Mouse (Mus musculus) urinary bladder, adult 2 months (tissue): ENCODE results near the gene Jag1. TPM values are rescaled to one million over a fixed set of nuclear protein-coding genes. Genes with fewer than 3 reads are reported as not detected.

Source experiments
- DNase-seq: peaks from one replicate; pipeline ENCODE4 v3.0.0; 2022; ENCODE audit warnings: low spot score
- polyA plus RNA-seq: library from polyadenylated mRNA; depleted of rRNA; stranded (reverse); fragments of >200 nt; gene quantifications from 2 replicates; pipeline ENCODE4 v1.2.3, GENCODE M21; 2012; rRNA removed

Gene Jag1
- polyA plus RNA-seq, 1 experiment: 8.1 TPM

- DNase-seq: no peak
Observed at GRCm38 (mm10) chr2:137063829-137064228, 52.6 kb downstream of the Jag1 start.

GRCm38 (mm10) chr2:137049906-137050305 lies 66.5 kb downstream of the Jag1 start:
- DNase-seq: no peak

GRCm38 (mm10) chr2:137049367-137049766 lies 67.1 kb downstream of the Jag1 start:
- DNase-seq: no peak

GRCm38 (mm10) chr2:137044122-137044521 lies 72.3 kb downstream of the Jag1 start:
- DNase-seq: no peak

Other genes with a start within 250 kb of the Jag1 start
- gene AL731706.2, start 231.0 kb downstream of the Jag1 start, polyA plus RNA-seq: not detected in 2 replicates
- 2.5 and 3.0 TPM in 2 replicates for gene Slx4ip, start 225.4 kb downstream of the Jag1 start, polyA plus RNA-seq
- 20.1 and 25.3 TPM in 2 replicates for gene AL731706.1, start 225.3 kb downstream of the Jag1 start, polyA plus RNA-seq
- gene Mkks, start 225.3 kb downstream of the Jag1 start, polyA plus RNA-seq: 10.1 and 11.2 TPM in 2 replicates